Mouse (Mus musculus) thymus, adult 2 months (tissue): ENCODE results near the gene Pan3. TPM values are rescaled to one million over a fixed set of nuclear protein-coding genes. Genes with fewer than 3 reads are reported as not detected.
A peak's percentile ranks its signal among the peaks of the same experiment; 100 is the strongest.

Source experiments
- DNase-seq: peaks from one replicate; pipeline ENCODE4 v3.0.0; 2021
- H3K27ac ChIP-seq: fragments of 200-500 bp; 2 replicates; pipeline ENCODE4 v1.5.1; 2012; ENCODE audit warnings: low read length, control low read depth; ENCODE audit not compliant: control insufficient read depth, insufficient read depth
- H3K27me3 ChIP-seq: fragments of 200-500 bp; 2 replicates; pipeline ENCODE4 v1.6.1; 2012; ENCODE audit warnings: mild to moderate bottlenecking, low read length, moderate library complexity, mixed read lengths; ENCODE audit not compliant: control insufficient read depth, insufficient read depth
- H3K36me3 ChIP-seq: fragments of 200-500 bp; 2 replicates; pipeline ENCODE4 v1.6.1; 2012; ENCODE audit warnings: mild to moderate bottlenecking, low read length, moderate library complexity; ENCODE audit not compliant: control insufficient read depth, insufficient read depth
- H3K4me1 ChIP-seq: fragments of 200-500 bp; replicated peaks from 2 replicates; pipeline ENCODE4 v1.6.1; 2012; ENCODE audit warnings: low read length; ENCODE audit not compliant: control insufficient read depth, insufficient read depth
- H3K4me3 ChIP-seq: fragments of 200-500 bp; 2 replicates; pipeline ENCODE4 v1.5.1; 2012; ENCODE audit warnings: mild to moderate bottlenecking, low read length, control low read depth, moderate library complexity; ENCODE audit not compliant: control insufficient read depth, insufficient read depth
- CTCF ChIP-seq: fragments of 200-500 bp; IDR thresholded peaks from 2 replicates; pipeline ENCODE4 v1.5.1; 2012; ENCODE audit warnings: mild to moderate bottlenecking, control low read depth, low read length, moderate library complexity, borderline replicate concordance; ENCODE audit not compliant: control insufficient read depth, poor library complexity, insufficient read depth; ENCODE audit errors: extremely low read depth
- POLR2A ChIP-seq: fragments of 200-500 bp; IDR thresholded peaks from 2 replicates; pipeline ENCODE4 v1.6.1; 2012; ENCODE audit warnings: mild to moderate bottlenecking, low read length, control low read depth, moderate library complexity; ENCODE audit not compliant: control insufficient read depth, poor library complexity, insufficient read depth; ENCODE audit errors: extremely low read depth
- WGBS: fragments of 180-500 bp; shearing (Covaris S2); methylation state at CpG from one replicate; pipeline ENCODE4 v1.1.7; 2018; 5-methylcytosine and 5-hydroxymethylcytosine counted together
- polyA plus RNA-seq: library from polyadenylated mRNA; depleted of rRNA; stranded (reverse); fragments of >200 nt; gene quantifications from 2 replicates; pipeline ENCODE4 v1.2.3, GENCODE M21; 2012

The Pan3 gene
- polyA plus RNA-seq, 1 experiment: 152 TPM

DNA sequence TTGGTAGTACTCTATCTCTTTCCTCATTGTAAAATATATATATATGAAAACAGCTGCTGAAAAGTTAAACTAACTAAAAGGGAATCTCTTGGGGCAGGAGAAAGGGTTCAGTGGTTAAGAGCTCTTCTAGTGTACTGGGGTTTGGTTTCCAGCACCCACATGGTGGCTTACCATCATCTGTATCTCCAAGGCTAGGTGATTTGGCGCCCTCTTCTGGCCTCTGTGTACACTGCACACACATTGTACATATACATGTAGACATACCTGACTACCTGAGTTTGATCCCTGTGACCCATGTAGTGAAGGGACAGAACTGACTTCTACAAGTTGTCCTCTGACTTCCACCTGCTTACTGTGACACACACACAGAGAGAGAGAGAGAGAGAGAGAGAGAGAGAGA, 34.9 kb upstream of the Pan3 start:
- Histone ChIP-seq H3K36me3 (no peaks in the 10 kb centered on the region), H3K4me1 (peaks cover 5% of the 10 kb centered on the region), H3K27ac (no peak overlapping the region), H3K27me3 (peaks cover 4% of the 10 kb centered on the region; the same call in 1 of the 2 replicates), H3K4me3 (no peak overlapping the region)
- no peak for DNase-seq
- WGBS: 85% methylated on average over 1 of the region's 1 CpGs
- TF ChIP-seq POLR2A (no peak), CTCF (no peak)

DNA sequence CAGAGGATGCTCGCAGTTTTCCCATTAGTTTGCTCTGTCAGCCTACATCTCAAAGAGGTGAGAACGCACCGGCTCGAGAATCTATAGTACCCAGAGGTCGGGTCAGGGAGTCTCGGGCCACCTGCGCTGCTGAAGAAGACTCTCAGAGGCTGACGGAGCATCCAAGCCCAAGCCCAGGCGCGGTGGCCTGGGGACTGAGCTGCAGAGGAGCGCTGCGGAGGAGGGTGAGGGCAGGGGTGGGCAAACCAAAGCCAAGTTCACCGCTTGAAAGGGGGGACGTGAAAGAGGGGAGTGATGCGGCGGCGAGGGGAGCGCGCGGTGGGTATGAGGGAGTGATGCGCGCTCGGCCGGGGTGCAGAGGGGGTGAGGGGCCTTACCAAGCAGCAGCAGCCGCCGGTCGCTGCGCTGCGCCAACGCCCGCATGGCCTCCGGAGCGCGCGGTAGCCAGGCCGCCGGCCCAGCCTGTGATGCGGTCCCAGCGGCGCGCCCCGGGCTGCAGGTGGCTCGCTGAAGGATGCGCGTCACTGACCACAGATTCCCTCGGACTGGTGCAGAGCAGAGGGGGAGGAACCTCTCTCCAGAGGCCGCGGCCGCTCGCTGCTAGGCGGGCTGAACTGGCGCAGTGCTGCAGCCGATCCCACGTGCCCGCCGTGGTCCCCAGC, 30.0 kb upstream of the Pan3 start, which contains the start of gene Flt3:
TSS of gene Flt3 (minus strand) at position 647 of the 662 bp plus-strand sequence.
- Histone ChIP-seq H3K27ac (no peak within 1 kb of the TSS), H3K4me3 (peak within 1 kb of the TSS; percentile 1), H3K27me3 (peaks cover 14% of the 10 kb centered on the region; the same call in 1 of the 2 replicates), H3K4me1 (peaks cover 8% of the 10 kb centered on the region), H3K36me3 (no peaks in the 10 kb centered on the region)
- no peak for DNase-seq
- TF ChIP-seq CTCF: no peak
- TF ChIP-seq POLR2A: no peak
- 1% methylated on average over 56 of the region's 56 CpGs for WGBS

DNA sequence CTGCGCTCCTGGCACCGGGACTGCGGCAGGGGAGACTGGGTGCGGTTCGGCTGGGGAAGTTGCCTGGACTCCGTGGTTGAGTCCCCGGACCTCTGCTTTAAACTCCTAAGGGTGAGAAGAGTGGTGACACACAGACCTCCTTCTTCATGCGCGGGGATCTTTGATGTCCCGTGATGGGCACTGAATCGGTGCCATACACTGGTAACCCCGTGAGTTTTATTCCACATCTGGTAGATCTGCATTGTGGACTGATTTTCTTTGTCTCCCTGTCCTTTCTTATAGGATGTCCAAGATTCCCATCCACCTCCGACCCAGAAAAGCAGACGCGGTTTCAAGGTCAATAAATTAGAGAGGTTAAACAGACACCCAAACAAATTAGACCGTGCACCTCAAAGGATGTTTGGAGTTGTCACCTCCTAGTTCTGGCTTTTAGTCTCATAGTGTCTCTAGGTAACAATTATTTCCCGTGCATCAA, 29.4 kb upstream of the Pan3 start:
- WGBS: 2% methylated on average over 17 of the region's 17 CpGs
- Histone ChIP-seq H3K27me3 (peaks cover 14% of the 10 kb centered on the region; the same call in 1 of the 2 replicates), H3K27ac (no peak overlapping the region), H3K4me1 (peaks cover 8% of the 10 kb centered on the region), H3K4me3 (peak overlapping the region; percentile 1; the same call in 1 of the 2 replicates), H3K36me3 (no peaks in the 10 kb centered on the region)
- TF ChIP-seq POLR2A: no peak
- no peak for TF ChIP-seq CTCF
- DNase-seq: no peak

DNA sequence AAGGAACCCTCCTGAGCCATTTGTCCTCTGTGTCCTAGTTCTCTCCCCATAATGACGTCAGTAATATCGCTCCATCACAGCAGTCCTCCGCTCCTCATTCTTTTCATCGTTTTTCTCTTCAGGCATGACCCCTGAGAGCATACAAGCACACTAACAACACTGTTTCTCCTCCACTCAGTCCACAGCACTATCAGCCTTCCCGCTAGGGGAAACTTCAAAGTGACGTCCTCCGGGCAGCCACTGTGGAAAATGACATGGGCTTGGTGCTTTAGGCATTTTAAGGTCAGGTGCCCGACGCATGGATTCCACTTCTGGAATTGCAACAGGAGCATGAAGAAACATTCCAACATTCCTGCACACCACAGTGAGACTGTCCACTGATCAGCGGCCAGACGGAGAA, 28.9 kb upstream of the Pan3 start:
- H3K27me3 ChIP-seq: peaks cover 14% of the 10 kb centered on the region; the same call in 1 of the 2 replicates
- TF ChIP-seq POLR2A (no peak), CTCF (no peak)
- H3K4me1 ChIP-seq: peaks cover 8% of the 10 kb centered on the region
- WGBS: 25% methylated on average over 11 of the region's 11 CpGs
- no peak overlapping the region for H3K27ac ChIP-seq
- no peak overlapping the region for H3K4me3 ChIP-seq
- no peaks in the 10 kb centered on the region for H3K36me3 ChIP-seq
- DNase-seq: no peak

DNA sequence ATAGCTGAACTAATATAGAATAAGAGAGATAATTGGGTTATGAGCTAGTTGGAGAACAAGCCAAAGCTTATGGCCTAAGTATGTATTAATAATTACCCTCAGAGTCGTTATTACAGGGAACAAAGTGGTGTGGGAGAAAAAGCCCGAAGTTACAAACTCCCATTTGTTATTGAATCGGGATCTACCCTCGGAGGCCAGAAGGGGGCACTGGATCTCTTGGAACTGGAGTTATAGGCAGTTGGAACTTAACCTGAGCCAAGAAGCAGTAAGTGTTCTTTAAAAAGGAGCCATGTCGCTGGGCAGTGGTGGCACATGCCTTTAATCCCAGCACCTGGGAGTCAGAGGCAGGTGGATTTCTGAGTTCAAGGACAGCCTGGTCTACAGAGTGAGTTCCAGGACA, 27.5 kb upstream of the Pan3 start:
- H3K4me3 ChIP-seq: no peak overlapping the region
- H3K27me3 ChIP-seq: peaks cover 14% of the 10 kb centered on the region; the same call in 1 of the 2 replicates
- H3K36me3 ChIP-seq: no peaks in the 10 kb centered on the region
- peaks cover 8% of the 10 kb centered on the region for H3K4me1 ChIP-seq
- no peak overlapping the region for H3K27ac ChIP-seq
- peak; percentile 51 for DNase-seq
- no peak for TF ChIP-seq POLR2A
- TF ChIP-seq CTCF: no peak
- 39% methylated on average over 5 of the region's 5 CpGs for WGBS

DNA sequence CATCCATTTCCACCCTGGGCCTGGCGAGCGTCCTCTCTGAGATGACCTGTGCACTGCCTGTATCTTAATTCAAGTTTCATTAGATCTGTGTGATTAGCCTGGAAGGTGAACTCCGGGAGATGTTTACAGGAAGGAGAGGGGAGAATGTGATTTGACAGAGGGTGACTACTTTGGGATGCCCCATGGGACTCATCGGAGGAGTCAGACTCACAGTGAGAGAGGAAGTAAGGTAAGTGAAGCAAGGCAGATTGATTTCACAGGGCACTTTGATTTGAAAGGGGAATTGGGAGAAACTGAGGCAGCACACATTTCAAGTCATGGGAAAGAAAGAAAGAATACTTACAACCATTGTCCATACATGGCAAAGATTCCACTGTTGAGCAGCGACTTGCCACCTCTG, 23.8 kb upstream of the Pan3 start:
- Histone ChIP-seq H3K27me3 (peaks cover 2% of the 10 kb centered on the region; the same call in 1 of the 2 replicates), H3K27ac (no peak overlapping the region), H3K36me3 (no peaks in the 10 kb centered on the region), H3K4me1 (no peaks in the 10 kb centered on the region), H3K4me3 (no peak overlapping the region)
- no peak for DNase-seq
- TF ChIP-seq CTCF (no peak), POLR2A (no peak)
- WGBS: 93% methylated on average over 5 of the region's 5 CpGs
